Mouse (Mus musculus) MEL-GATA-1-ER (cell line): ENCODE measurements around the gene Arfgef3.
"Not testable (repeated sequence)": the region's sequence is repeated elsewhere in the genome, so short reads cannot be mapped to it uniquely, and the experiment has no call there.

ENCODE experiments used
- DNase-seq: peaks from one replicate; pipeline ENCODE4 v3.0.0-alpha.2; 2012; ENCODE audit warnings: low read depth; ENCODE audit errors: extremely low read depth

The Arfgef3 gene

DNA sequence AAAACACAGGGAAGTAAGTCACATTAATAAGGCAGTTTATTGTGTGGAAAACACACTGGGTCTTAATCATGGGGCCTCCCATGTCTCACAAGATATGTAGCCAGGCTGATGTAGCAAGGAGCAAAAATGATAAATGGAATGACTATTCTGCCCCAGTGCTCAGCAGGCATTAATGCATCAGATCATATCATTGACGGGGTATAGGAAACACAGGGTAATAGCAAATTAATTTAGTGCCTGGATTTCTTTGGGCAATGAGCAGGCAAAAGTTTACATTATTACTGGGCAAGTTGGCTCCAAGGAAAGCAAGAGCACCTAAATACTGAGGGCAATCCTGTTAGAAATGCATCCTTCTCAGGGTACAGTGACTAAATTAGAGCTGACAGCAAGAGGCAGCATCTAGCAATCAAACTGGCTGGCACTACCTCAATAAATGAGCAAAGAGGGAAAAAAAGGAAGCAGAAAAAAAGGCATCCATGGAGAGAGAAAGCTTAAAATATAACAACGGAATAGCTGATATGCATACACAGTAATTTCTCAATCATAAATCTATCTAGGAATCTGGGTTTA lies 62.3 kb downstream of the Arfgef3 start:
- DNase-seq = no peak

GRCm38 (mm10) chr10:18680661-18681384 lies 62.9 kb downstream of the Arfgef3 start:
- no peak for DNase-seq

GRCm38 (mm10) chr10:18678836-18679235 lies 64.9 kb downstream of the Arfgef3 start:
- DNase-seq = no peak

DNA sequence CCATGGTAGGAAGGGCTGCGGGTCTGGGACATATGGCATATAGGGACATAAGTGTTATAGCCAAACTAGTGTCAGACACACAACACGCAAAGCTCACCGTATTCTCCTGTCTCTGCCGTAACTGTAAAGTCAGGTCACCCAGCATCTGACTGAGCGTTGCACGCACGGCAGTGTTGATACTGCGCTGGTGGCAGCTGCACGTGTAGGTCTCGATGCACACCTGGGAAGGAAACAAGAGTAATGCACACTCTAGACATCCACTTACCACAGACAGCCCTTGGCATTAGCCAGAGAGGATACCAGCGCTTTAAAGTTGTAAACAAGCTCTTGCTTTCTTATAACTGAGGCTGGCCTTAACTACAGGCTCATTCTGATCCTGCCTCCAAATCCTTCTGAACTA lies 79.0 kb downstream of the Arfgef3 start:
- no peak for DNase-seq

DNA sequence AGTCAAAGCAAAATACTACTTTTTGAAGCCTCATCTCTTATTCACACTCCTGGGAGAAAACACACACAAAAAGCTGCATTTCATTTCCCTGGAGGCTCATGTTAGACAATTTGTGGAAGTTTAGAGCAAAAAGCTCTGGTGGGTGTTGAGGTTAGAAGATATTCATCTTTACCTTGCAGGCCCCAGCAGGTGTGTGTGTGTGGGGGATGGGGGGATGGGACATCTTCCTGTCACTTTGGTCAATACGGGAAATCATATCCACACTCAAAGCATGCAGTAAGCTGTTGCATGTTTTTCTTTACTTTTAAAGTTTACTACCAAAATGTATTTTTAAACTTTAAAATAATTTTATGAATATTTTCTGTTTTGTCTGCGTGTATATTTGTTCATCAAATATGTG lies 79.7 kb downstream of the Arfgef3 start:
- no peak for DNase-seq

DNA sequence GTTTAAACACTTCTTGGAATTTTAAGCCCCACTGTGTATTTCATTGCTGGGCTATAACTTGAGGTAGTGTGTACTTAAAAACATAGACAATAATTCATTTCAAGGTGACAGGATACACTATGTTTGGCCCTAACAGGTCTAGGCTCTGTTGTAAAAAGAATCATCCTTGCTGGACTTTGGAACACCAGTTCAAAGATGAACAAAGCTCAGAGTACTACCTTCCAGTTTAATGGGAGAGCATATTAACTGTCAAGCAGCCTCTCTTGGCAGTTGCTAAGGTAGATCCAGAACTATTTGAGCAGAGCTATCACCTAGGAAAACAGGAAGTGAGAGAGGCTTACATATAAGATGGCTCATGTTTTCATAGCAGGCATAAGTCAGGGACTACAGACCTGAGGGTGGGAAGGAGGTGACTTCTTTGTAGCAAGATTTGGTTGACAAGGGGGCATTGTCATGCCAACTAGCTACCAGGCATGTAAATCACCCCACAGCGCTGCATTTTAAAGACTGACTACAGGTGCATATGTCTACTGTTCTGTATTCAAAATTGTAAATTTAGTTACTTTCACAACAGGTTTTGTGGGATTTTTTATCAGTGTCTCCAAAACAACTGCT lies 82.0 kb downstream of the Arfgef3 start:
- no peak for DNase-seq

DNA sequence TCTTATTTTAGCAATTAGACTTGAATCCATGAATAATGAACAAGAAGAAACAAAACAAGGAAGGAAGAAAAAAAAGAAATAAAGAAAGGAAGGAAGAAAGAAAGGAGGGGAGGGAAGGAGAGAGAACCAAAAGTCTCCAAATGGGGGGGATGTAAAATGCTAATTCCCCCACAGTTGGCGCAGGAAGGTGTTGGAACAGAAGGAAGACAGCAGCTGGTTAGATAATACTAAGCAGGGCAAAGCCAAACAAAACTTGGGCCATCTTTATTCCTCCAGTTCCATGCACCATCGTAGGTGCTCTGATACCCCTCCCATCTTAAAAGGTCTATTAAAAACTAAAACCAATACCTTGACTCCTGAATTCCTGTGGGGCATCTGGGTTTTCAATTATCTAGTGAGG lies 82.8 kb downstream of the Arfgef3 start:
- DNase-seq = no peak

GRCm38 (mm10) chr10:18657588-18657987 lies 86.2 kb downstream of the Arfgef3 start:
- DNase-seq = no peak

DNA sequence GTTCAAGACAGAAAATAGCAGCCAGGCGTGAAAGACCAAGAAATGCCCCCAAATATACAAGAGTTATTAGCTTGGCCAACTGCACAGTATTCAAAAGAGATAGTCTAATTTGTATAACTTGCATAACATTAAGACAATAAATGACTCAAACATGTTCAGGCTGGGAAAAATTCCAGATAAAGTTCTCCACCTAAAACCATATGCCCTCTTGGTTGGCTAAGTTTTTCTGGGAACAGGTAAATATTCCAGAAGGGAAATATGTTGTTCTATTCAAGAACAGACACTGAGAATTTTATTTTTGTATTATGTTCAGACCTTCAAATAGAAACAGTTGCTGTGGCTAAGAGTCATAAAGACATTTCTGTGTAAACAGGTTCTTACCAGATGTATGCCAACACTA lies 96.7 kb downstream of the Arfgef3 start:
- DNase-seq = no peak

DNA sequence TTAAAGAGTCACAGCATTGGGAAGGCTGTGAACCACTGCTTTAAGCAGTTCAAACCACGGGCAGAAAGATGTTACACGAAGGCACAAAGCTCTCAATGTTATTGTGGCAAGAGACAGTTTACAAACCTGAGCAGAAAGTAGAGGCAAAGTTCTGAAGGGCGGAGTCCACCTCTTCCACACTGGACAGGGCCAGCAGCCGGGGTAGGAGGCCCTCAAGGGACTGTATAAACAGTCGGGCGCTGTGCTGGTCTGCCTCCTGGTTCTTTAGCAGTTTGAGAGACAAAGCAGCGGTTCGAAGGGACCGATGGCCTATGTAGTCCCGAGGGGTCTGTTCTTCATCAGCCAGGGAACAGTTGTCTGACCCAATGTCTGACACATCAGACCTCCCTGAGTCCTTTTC lies 97.7 kb downstream of the Arfgef3 start:
- no peak for DNase-seq

- no peak for DNase-seq
These were observed 99.4 kb downstream of the Arfgef3 start for GRCm38 (mm10) chr10:18644346-18644745.

DNA sequence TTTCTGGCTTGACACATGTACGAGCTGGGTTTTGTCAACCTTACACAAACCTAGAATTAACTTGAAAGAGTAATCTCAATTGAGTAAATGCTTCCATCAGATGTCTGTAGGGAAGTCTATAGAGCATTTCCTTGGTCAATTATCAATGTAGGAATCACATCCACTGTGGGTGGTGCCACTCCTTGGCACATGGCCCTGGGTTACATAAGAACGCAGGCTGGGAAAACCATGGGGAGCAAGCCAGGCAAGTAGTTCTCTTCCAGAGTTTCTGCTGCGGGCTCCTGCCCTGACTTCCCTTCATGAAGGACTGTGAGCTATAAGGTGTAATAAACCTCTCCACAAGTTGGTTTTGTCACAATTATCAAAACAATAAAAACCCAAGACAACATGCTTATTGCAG lies 100.2 kb downstream of the Arfgef3 start:
- DNase-seq = no peak

DNA sequence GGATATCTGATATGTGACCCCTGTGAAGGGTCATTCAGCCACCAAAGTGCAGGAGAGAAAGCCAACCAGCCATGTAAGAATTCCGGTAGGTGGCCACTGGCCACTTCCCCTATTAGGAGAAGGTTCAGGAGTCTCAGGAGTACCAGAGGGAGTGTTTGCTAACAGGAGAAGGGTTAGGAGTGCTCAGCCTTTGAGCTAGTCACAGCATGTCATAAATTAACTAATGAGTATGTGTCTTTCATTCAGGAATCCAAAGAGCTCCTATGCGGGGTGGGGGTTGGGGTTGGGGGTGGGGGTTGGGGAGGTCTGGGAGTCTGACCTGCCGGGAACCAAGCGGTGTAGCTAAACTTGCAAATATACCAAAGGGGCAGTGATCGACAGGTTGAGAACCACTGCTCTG lies 100.9 kb downstream of the Arfgef3 start:
- DNase-seq = no peak

DNA sequence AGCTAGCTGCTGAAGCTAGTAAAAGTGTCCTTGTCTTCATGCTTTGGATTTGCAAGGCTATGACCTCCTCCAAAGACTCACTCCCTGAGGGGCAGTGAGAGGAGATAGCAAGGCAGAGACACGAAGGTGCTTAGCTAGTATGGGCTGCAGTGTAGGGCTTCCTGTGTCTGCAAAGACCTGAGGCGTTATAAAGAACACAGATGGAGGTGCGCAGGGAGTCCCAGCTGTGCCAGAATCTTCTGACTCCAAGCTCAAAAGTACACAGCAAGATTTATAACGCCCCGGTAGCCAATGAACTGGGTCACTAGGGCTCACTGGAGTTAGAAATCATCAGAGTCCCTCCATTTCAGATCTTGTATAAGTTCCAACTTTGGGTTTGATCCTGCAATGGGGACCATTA lies 103.2 kb downstream of the Arfgef3 start:
- no peak for DNase-seq

GRCm38 (mm10) chr10:18635450-18635849 lies 108.3 kb downstream of the Arfgef3 start:
- no peak for DNase-seq

GRCm38 (mm10) chr10:18634405-18634985 lies 109.3 kb downstream of the Arfgef3 start:
- no peak for DNase-seq

DNA sequence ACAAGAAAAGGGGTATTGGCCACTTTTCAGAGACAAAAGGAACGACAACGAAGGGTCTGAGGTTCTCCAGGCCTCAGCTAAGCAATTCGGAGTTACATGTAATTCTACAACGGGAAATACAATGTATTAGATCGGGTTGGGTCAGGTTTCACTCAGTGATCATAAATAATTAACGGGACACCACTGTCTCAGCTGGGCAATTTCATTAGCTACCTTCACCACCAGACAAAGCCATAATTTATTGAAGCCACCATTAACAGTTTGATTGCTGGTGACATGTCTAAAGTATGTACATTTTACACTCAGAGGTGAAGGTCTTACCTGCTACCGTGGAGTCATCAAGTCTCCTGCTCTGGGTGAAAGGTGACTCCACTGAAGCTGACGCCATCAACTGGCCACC lies 113.3 kb downstream of the Arfgef3 start:
- DNase-seq = no peak

DNA sequence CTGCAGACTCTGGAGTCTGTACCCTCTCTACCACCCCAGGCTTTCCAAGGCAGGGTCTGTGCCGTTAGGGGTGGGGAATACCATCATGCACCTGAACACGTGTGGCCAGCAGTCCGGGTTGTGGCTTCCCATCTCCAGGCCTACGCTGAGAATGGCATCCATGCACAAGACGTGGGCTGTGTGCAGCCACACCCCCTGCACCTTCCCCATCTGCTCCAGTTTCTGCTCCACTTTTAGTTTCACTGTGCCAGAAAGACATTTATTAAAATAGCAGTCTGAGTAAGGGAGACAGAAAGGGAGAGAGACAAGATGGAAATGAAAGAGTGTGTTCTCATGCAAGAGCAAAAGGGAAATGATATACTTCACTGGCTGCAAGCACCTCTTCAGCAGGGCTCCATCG lies 116.2 kb downstream of the Arfgef3 start:
- DNase-seq = no peak

DNA sequence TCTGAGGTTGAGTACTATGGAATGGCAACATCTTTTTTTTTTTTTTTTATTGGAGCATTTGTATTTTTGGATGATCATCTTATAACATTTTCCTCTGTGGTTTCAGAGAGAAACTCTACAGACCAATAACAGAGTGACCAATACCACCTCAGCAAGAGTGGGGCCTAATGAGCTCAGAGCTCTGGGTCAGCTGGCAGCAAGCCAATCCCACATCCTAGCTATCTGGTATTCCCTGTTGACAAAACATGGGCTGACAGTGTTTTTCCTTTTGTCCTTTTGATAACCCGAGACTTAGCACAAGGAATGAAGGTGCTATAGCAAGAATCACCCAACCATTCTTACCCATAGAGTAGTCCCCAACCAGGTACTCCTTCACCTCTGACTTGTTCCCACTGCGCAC lies 131.0 kb downstream of the Arfgef3 start:
- no peak for DNase-seq

GRCm38 (mm10) chr10:18604827-18605535 lies 138.8 kb downstream of the Arfgef3 start:
- DNase-seq = not testable (repeated sequence)

GRCm38 (mm10) chr10:18602030-18602429 lies 141.7 kb downstream of the Arfgef3 start:
- DNase-seq = peak; percentile 8

DNA sequence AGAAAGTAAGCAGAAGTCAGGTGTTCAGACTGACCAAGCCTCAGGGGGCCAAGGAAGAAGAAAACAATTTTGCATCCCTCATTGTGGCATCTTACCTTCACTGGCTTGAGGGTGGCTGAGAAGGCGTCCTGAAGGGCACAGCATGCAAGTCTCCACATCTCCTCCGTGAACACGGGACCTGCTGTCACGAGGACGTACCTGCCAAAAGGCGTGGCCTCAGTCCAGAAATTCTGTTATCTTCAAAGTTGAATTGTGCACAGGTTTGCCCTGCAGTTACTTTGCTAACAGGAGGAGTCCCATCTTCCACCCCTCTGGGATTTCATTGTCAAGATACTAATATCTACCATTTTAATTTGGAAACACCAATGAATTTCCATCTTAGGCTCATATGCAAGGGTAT lies 146.1 kb downstream of the Arfgef3 start:
- no peak for DNase-seq
